Mouse (Mus musculus): Measurements from ENCODE around the gene Mlxipl.

Gene Mlxipl

GRCm38 (mm10) chr5:135186621-135187348 lies 97.1 kb downstream of the Mlxipl start, which contains the start of gene Baz1b:
Gene Baz1b, plus strand, starts transcription at chr5:135187264.
- DNase-seq, result peak; percentile 97

DNA sequence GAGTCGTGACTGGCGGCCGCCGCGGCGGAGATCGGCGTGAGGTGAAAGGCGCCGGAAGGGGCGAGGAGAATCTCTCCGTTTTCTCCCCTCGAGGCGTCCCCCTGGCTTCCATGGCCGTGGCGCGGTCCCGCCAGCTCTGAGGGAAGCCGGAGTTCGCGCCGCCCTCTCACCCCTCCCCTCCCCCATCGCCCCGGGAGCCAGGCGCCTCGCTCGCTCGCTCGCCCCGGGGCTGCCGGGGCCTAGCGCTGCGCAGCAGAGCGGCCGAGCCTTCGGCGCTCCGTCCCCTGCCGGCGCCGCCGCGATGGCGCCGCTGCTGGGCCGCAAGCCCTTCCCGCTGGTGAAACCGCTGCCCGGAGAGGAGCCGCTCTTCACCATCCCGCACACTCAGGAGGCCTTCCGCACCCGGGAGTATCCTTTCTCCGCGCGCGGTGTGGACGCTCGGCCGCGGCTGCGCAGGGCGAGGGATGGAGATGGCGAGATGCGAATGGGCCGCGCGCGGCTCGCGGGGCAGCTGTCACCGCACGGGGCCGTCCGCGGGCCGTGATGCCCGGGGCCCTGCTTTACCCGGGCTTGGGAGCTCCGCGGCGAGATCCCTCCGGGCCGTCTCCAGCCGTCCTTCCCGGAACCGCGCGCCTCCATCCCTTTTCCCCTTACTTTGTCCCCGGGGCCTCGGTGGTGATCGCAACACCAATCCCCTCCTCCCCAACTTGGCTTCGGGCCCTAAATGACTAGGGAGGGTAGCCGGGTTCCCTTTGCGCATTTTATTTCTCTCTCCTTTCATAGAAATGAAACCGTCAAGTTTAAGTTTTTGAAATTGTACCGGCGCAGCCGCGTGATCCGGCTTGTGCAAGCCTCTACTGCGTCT lies 97.9 kb downstream of the Mlxipl start:
- peak; percentile 87 for DNase-seq

Data from thymus, postnatal 4 days (tissue).